Mouse (Mus musculus): Measurements from ENCODE around the gene Slc9a9. TPM values are rescaled to one million over a fixed set of nuclear protein-coding genes. Genes with fewer than 3 reads are reported as not detected.

Slc9a9 gene
- total RNA-seq, 2 experiments from 2014 or later = 2.0 TPM

GRCm38 (mm10) chr9:95182272-95182671, 512.6 kb downstream of the Slc9a9 start:
- no peak overlapping the region for H3K4me3 ChIP-seq
- intact Hi-C loops (cut with DNase I) = no loop called here
- no peak overlapping the region for H3K27ac ChIP-seq
- TF ChIP-seq CTCF (IDR thresholded peaks at IDR 0.05) = no peak
- DNase-seq = no peak

- Histone ChIP-seq H3K27ac (no peak overlapping the region), H3K4me3 (no peak overlapping the region)
- intact Hi-C loops (cut with DNase I) = no loop called here
- no peak for DNase-seq
- no peak for TF ChIP-seq CTCF (IDR thresholded peaks at IDR 0.05)
These were observed 514.7 kb downstream of the Slc9a9 start for GRCm38 (mm10) chr9:95184453-95184852.

GRCm38 (mm10) chr9:95185840-95186239, 516.1 kb downstream of the Slc9a9 start:
- TF ChIP-seq CTCF (IDR thresholded peaks at IDR 0.05) = no peak
- intact Hi-C loops (cut with DNase I) = no loop called here
- Histone ChIP-seq H3K4me3 (no peak overlapping the region), H3K27ac (peak overlapping the region; percentile 41)
- DNase-seq = no peak

GRCm38 (mm10) chr9:95186386-95187289, 516.9 kb downstream of the Slc9a9 start:
- intact Hi-C loops (cut with DNase I) = no loop called here
- Histone ChIP-seq H3K27ac (peak overlapping the region; percentile 71), H3K4me3 (no peak overlapping the region; the same call in 1 of the 2 replicates)
- no peak for TF ChIP-seq CTCF (IDR thresholded peaks at IDR 0.05)
- DNase-seq = peak; percentile 29

GRCm38 (mm10) chr9:95188362-95189217, 518.9 kb downstream of the Slc9a9 start:
- peak; percentile 83 for DNase-seq
- Histone ChIP-seq H3K4me3 (no peak overlapping the region), H3K27ac (peak overlapping the region; percentile 69)
- TF ChIP-seq CTCF (IDR thresholded peaks at IDR 0.05) = no peak
- intact Hi-C loops (cut with DNase I) = no loop called here

GRCm38 (mm10) chr9:95189218-95189605, 519.5 kb downstream of the Slc9a9 start:
- peak overlapping the region; percentile 69 for H3K27ac ChIP-seq
- no peak overlapping the region for H3K4me3 ChIP-seq
- no peak for TF ChIP-seq CTCF (IDR thresholded peaks at IDR 0.05)
- intact Hi-C loops (cut with DNase I) = no loop called here
- DNase-seq = no peak

GRCm38 (mm10) chr9:95191442-95191841, 521.7 kb downstream of the Slc9a9 start:
- Histone ChIP-seq H3K27ac (no peak overlapping the region), H3K4me3 (no peak overlapping the region)
- TF ChIP-seq CTCF (IDR thresholded peaks at IDR 0.05) = no peak
- no peak for DNase-seq
- intact Hi-C loops (cut with DNase I) = no loop called here

- DNase-seq = no peak
- intact Hi-C loops (cut with DNase I) = no loop called here
These were observed 523.3 kb downstream of the Slc9a9 start for GRCm38 (mm10) chr9:95192901-95193532.

GRCm38 (mm10) chr9:95193672-95194071, 524.0 kb downstream of the Slc9a9 start:
- TF ChIP-seq CTCF (IDR thresholded peaks at IDR 0.05) = no peak
- no peak for DNase-seq
- Histone ChIP-seq H3K4me3 (no peak overlapping the region), H3K27ac (peak overlapping the region; percentile 55; the same call in 1 of the 2 replicates)
- intact Hi-C loops (cut with DNase I) = no loop called here

More at GRCm38 (mm10) chr9:95192901-95193532, 523.3 kb downstream of the Slc9a9 start:
- TF ChIP-seq CTCF (IDR thresholded peaks at IDR 0.05) = no peak
- Histone ChIP-seq H3K27ac (0 out of 2 replicates have a peak overlapping the region, but pooled peaks have one; percentile 28), H3K4me3 (no peak overlapping the region)

- no peak for DNase-seq
- intact Hi-C loops (cut with DNase I) = no loop called here
- Histone ChIP-seq H3K4me3 (no peak overlapping the region), H3K27ac (peak overlapping the region; percentile 55; the same call in 1 of the 2 replicates)
- no peak for TF ChIP-seq CTCF (IDR thresholded peaks at IDR 0.05)
These were observed 524.4 kb downstream of the Slc9a9 start for GRCm38 (mm10) chr9:95194158-95194557.

- DNase-seq = no peak
- peak overlapping the region; percentile 9; the same call in 1 of the 2 replicates for H3K27ac ChIP-seq
- H3K4me3 ChIP-seq = no peak overlapping the region
- no peak for TF ChIP-seq CTCF (IDR thresholded peaks at IDR 0.05)
- intact Hi-C loops (cut with DNase I) = no loop called here
These were observed 538.0 kb downstream of the Slc9a9 start for GRCm38 (mm10) chr9:95207661-95208060.

- peak; percentile 82 for DNase-seq
- Histone ChIP-seq H3K27ac (peak overlapping the region; percentile 21), H3K4me3 (no peak overlapping the region)
- TF ChIP-seq CTCF (IDR thresholded peaks at IDR 0.05) = peak; percentile 27; the same call in 1 of the 2 replicates
- intact Hi-C loops (cut with DNase I) = no loop called here
These were observed 539.0 kb downstream of the Slc9a9 start for GRCm38 (mm10) chr9:95208681-95209080.
